Mouse (Mus musculus): ENCODE measurements around the gene Cx3cr1. TPM values are rescaled to one million over a fixed set of nuclear protein-coding genes. Genes with fewer than 3 reads are reported as not detected.
A peak's percentile ranks its signal among the peaks of the same experiment; 100 is the strongest.

Cx3cr1 gene
- polyA plus RNA-seq, 1 experiment from 2014 or later = 9.2 TPM

DNA sequence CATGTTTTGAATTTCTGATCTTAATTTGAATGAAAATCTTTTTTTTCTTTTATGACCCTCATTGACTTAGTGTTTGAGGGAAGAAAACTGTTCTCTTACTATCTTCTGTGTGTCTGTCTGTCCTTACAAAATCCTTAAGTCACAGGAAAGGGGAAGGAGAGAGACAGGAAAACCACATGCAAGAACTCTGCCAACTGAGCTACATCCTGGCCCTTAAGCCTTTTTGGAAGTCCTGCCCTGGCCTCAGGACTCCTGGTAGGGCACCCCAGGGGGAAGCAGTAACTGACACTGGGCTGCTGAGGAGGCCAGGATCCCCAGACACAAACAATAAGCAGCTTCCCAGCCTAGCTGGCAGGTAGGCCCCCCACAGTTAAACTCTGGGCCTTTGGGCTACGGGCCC lies 126.4 kb downstream of the Cx3cr1 start:
- no peak for ATAC-seq (ENCODE audit: borderline replicate concordance, extremely low read depth, low FRiP score, low TSS enrichment)
- Histone ChIP-seq H3K4me2 (no peak overlapping the region), H3K36me3 (no peaks in the 10 kb centered on the region), H3K9ac (no peak overlapping the region), H3K27me3 (no peaks in the 10 kb centered on the region), H3K4me3 (no peak overlapping the region), H3K27ac (no peak overlapping the region), H3K4me1 (peaks cover 13% of the 10 kb centered on the region), H3K9me3 (no peaks in the 10 kb centered on the region)
- WGBS = 77% methylated on average over 1 of the region's 1 CpGs

DNA sequence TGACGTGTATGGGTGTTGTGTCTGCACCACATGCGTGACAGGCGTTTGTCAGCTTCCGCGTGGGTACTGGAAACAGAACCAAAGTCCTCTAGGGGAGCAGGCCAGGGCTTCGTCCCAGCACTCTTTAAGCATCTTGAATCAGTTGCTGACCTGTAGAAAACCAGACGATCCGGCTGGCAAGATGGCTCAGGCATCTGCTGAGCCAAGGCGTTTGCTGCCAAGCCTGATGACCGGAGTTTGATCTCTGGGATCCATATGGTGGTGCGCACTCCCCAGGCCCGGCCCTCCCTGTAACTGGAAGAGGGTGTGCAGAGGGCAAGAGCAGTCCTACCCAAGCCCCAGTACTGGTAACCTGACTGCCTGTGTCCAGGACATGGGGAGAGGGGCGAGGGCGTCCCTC lies 127.8 kb downstream of the Cx3cr1 start:
- Histone ChIP-seq H3K27ac (no peak overlapping the region), H3K36me3 (no peaks in the 10 kb centered on the region), H3K9ac (no peak overlapping the region), H3K4me2 (no peak overlapping the region), H3K4me3 (no peak overlapping the region), H3K4me1 (peaks cover 19% of the 10 kb centered on the region), H3K27me3 (no peaks in the 10 kb centered on the region), H3K9me3 (no peaks in the 10 kb centered on the region)
- no peak for ATAC-seq (ENCODE audit: borderline replicate concordance, extremely low read depth, low FRiP score, low TSS enrichment)
- 73% methylated on average over 14 of the region's 14 CpGs for WGBS

DNA sequence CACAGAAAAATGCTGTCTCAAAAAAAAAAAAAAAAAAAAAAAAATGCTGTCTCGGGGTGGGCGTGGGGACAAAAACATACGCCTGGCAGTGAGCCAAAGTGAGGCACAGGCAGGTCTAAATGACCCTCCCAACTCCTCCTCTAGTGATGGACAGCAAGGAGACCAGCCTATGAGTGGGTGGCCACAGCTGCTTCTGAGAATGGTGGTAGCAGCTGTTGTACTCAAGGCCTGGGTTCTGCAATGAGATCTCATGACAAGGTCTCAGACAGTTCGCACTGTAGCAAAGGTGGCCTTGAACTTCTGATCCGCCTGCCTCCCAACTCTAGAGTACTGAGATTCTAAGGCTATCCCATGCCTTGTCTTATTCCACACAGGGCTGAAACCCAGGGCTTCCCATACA lies 128.3 kb downstream of the Cx3cr1 start:
- H3K4me1 ChIP-seq = peaks cover 23% of the 10 kb centered on the region
- 73% methylated on average over 5 of the region's 5 CpGs for WGBS

DNA sequence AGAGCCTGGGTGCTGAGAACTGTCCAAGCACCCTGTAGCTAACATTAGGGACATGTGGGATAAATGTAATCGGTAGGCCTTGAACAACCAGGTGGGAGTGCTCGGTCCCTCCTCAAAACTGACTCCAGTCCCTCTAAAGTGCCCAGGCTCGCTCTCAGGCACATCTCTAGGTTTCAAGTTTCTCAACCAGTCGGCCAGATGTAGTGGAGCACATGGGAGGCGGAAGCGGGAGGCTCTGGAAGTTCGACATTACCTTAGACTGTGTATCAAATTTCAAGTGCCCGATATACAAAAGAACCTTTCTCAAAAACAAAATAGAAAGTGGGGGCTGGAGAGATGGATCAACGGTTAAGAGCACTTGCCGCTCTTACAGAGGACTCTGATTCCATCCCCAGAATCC lies 130.0 kb downstream of the Cx3cr1 start:
- Histone ChIP-seq H3K27me3 (no peaks in the 10 kb centered on the region), H3K4me3 (no peak overlapping the region), H3K4me1 (peaks cover 26% of the 10 kb centered on the region), H3K27ac (no peak overlapping the region), H3K4me2 (no peak overlapping the region), H3K36me3 (no peaks in the 10 kb centered on the region), H3K9ac (no peak overlapping the region), H3K9me3 (no peaks in the 10 kb centered on the region)
- 58% methylated on average over 10 of the region's 10 CpGs for WGBS
- ATAC-seq (ENCODE audit: borderline replicate concordance, extremely low read depth, low FRiP score, low TSS enrichment) = no peak

More for the DNA sequence above, 128.3 kb downstream of the Cx3cr1 start:
- no peak overlapping the region for H3K4me3 ChIP-seq
- no peak overlapping the region for H3K4me2 ChIP-seq
- H3K9me3 ChIP-seq = no peaks in the 10 kb centered on the region
- ATAC-seq (ENCODE audit: borderline replicate concordance, extremely low read depth, low FRiP score, low TSS enrichment) = no peak
- H3K27me3 ChIP-seq = no peaks in the 10 kb centered on the region
- H3K27ac ChIP-seq = no peak overlapping the region
- no peak overlapping the region for H3K9ac ChIP-seq
- no peaks in the 10 kb centered on the region for H3K36me3 ChIP-seq

DNA sequence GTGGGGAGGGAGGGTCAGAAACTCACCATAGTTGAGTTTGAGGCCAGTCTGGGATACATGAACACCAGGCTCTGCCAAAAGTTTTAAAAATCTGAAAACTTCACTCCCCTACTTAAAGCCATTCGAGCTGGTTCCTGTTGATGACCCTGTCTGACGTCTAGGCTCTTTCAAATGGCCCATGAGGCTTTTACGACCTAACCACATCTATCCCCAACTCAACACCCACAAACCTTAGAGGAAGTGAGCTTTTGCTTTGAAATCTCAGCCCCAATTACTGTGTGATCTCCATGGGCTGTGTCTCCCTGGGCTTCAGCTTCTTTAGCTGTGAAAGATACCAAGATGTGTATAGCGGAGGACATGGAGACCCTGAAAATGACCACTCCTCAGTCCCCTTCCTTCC lies 131.2 kb downstream of the Cx3cr1 start:
- H3K9ac ChIP-seq = no peak overlapping the region
- ATAC-seq (ENCODE audit: borderline replicate concordance, extremely low read depth, low FRiP score, low TSS enrichment) = no peak
- peaks cover 26% of the 10 kb centered on the region for H3K4me1 ChIP-seq
- H3K9me3 ChIP-seq = no peaks in the 10 kb centered on the region
- no peak overlapping the region for H3K27ac ChIP-seq
- H3K4me3 ChIP-seq = no peak overlapping the region
- no peaks in the 10 kb centered on the region for H3K27me3 ChIP-seq
- H3K36me3 ChIP-seq = no peaks in the 10 kb centered on the region
- no peak overlapping the region for H3K4me2 ChIP-seq
- 85% methylated on average over 4 of the region's 4 CpGs for WGBS

DNA sequence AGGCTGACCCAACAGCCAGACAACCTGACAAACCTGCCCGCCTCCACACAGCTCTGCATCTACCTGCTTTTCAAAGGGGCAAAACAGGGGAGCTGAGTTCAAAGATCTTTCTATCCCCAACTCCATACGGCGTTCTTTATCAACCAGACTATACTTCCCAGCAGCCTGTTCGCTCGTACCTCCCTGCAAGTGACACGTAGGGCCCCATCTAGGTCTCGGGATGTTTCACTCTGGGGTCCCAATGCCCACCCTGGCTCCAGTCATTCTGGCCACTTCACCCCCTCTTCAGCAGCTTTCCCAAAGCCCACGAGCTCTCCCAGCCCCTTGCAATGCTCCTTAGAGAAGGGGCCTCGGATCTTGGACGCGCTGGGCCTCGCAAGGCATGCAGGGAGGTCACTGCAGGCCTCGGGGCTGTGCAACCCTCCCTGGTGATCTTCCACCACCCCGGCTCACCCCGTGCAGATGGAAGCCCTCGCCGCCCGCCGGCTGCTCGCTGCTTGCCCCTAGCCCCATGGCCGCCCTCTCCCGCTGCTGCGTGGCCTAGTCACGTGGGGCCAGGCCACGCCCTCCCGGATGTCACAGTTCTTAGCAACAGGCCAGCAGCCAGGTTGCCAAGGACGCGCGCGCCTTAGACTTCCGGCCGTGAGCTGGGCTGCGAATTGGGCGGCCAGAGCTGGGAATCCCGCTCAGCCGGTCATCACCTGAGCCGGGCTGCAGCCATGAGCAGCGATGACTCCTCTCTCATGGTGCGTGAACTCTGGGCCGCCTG lies 132.5 kb downstream of the Cx3cr1 start, which contains the start of the genes Gorasp1 and Ttc21a:
Gorasp1 (minus strand) TSS at position 561 of the 769 bp plus-strand sequence.
Ttc21a (plus strand) TSS at position 602 of the 769 bp plus-strand sequence.
- peak within 1 kb of the TSS; percentile 75 for H3K27ac ChIP-seq
- H3K9ac ChIP-seq = peak within 1 kb of the TSS; percentile 85
- no peaks in the 10 kb centered on the region for H3K9me3 ChIP-seq
- peak within 1 kb of the TSS; percentile 83 for H3K4me3 ChIP-seq
- peaks cover 26% of the 10 kb centered on the region for H3K4me1 ChIP-seq
- peaks cover 4% of the 10 kb centered on the region; the same call in 1 of the 2 replicates for H3K36me3 ChIP-seq
- 2% methylated on average over 40 of the region's 40 CpGs for WGBS
- H3K27me3 ChIP-seq = no peaks in the 10 kb centered on the region
- peak within 1 kb of the TSS; percentile 91 for H3K4me2 ChIP-seq
- peak; percentile 94 for ATAC-seq (ENCODE audit: borderline replicate concordance, extremely low read depth, low FRiP score, low TSS enrichment)

DNA sequence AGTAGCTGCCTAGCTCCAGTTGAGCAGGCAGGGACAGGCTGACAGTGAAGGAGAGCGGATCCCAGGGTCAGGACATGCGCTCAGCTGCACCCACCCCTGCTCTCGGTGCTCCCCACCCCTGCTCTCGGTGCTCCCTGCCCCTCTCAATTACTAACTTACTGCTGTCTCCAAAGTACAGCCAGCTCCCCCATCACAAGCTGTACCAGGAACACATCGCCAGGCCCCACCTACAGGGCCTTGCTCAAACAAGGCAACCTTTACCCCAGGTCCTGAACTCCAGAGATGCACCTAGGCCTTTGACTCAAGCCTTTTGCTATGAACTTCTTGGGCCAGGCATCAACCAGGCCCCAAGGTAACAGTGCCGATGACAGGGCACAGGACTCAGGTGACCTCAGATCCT lies 136.0 kb downstream of the Cx3cr1 start:
- Histone ChIP-seq H3K36me3 (peaks cover 31% of the 10 kb centered on the region), H3K27ac (no peak overlapping the region), H3K4me1 (peaks cover 13% of the 10 kb centered on the region), H3K9me3 (no peaks in the 10 kb centered on the region), H3K27me3 (no peaks in the 10 kb centered on the region), H3K4me2 (no peak overlapping the region), H3K9ac (no peak overlapping the region), H3K4me3 (no peak overlapping the region)
- ATAC-seq (ENCODE audit: borderline replicate concordance, extremely low read depth, low FRiP score, low TSS enrichment) = no peak
- WGBS = 89% methylated on average over 6 of the region's 6 CpGs

DNA sequence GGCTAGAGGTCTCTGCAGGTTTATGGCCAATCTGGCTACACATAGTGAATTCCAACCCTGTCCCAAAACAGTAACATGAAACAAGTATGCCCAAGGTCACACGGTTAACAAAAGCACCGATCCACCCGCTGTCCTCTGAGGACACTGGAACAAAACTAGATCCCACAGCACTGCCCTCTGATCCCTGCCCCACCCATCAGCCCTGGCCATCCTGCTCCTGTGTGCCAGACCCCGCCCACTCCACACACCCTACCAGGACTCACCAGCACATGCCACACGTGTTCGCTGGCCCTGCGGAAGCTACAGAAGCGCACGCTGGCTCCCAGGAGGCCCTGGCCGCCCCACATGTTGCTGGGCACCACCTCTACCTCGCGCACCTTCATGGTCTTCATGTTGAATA lies 137.3 kb downstream of the Cx3cr1 start:
- Histone ChIP-seq H3K4me2 (no peak overlapping the region), H3K36me3 (peaks cover 43% of the 10 kb centered on the region), H3K9ac (no peak overlapping the region), H3K27ac (no peak overlapping the region), H3K4me3 (no peak overlapping the region), H3K4me1 (peaks cover 12% of the 10 kb centered on the region), H3K9me3 (no peaks in the 10 kb centered on the region), H3K27me3 (no peaks in the 10 kb centered on the region)
- 87% methylated on average over 12 of the region's 12 CpGs for WGBS
- no peak for ATAC-seq (ENCODE audit: borderline replicate concordance, extremely low read depth, low FRiP score, low TSS enrichment)

DNA sequence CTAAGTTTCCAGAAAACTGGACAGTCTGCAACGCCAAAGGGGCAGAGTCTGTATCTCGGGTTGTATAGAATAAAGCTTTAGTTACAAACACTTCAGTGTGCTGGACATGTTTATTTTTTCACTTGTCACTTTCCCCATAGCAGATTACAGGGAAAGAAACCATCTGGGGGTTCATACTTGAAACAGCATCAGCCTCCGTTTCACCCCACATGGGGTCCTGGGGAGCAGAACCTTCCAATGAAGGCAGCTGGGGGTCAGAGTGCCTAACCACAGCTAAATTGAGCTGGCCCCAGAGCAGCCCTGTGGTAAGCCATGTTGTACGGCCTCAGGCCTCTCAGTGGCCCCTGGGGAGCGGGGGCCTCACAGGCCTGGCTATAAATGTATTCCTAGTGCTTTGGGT lies 143.2 kb downstream of the Cx3cr1 start:
- Histone ChIP-seq H3K4me3 (no peak overlapping the region), H3K27me3 (no peaks in the 10 kb centered on the region), H3K4me1 (peaks cover 25% of the 10 kb centered on the region), H3K4me2 (0 out of 2 replicates have a peak overlapping the region, but pooled peaks have one; percentile 38), H3K36me3 (peaks cover 66% of the 10 kb centered on the region), H3K9ac (no peak overlapping the region), H3K9me3 (no peaks in the 10 kb centered on the region), H3K27ac (peak overlapping the region; percentile 94)
- 37% methylated on average over 5 of the region's 5 CpGs for WGBS
- peak; percentile 79 for ATAC-seq (ENCODE audit: borderline replicate concordance, extremely low read depth, low FRiP score, low TSS enrichment)

DNA sequence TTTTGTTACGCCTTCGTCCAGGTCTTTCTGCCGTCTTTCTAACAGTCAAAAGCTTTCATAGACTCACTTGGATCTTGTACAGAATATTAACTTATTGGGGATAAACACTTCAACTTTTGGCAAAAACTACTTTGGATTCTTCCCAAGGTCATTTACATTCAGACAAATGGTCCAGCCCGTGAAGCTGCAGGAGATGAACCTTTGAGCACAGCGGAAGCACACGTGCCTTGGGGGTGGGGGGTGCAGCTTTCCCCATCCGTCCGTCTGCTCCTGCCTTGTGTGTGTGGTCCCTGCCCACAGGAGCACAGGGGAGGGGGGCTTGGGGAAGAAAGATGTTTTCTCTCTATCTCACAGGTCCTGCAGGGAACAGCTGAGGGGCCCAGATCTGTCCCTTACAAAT lies 143.9 kb downstream of the Cx3cr1 start:
- peak; percentile 78 for ATAC-seq (ENCODE audit: borderline replicate concordance, extremely low read depth, low FRiP score, low TSS enrichment)
- H3K9ac ChIP-seq = no peak overlapping the region
- H3K27me3 ChIP-seq = no peaks in the 10 kb centered on the region
- WGBS = 51% methylated on average over 8 of the region's 8 CpGs
- peaks cover 25% of the 10 kb centered on the region for H3K4me1 ChIP-seq
- peaks cover 68% of the 10 kb centered on the region for H3K36me3 ChIP-seq
- H3K27ac ChIP-seq = peak overlapping the region; percentile 94
- H3K9me3 ChIP-seq = no peaks in the 10 kb centered on the region
- H3K4me2 ChIP-seq = peak overlapping the region; percentile 38; the same call in 1 of the 2 replicates
- H3K4me3 ChIP-seq = no peak overlapping the region

DNA sequence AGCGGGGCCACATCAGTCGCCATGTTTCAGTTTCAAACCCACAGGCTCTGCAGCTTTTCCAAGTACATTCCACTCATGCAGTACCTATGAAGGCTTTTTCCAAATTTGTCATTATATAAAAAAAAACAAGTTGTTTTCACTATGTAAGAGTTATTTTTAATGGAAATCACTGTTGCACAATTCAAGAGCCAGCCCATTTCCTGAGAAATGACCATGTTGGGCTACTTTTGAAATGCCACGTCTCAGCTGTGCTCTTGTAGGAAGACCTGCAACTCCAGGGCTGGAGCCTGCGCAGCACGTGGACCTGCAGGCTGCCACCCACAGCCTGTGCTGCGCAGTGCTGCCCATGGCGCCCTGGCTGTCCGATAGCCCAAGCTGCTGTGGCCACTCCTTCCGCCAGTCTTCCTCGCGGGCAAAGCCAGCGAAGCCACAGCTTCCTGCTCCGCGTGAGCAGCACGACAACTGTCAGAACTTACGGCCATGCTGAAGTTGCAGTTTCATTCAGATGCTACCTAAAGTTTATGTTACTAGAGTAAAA lies 144.5 kb downstream of the Cx3cr1 start:
- peak; percentile 56; the same call in 1 of the 2 replicates for ATAC-seq (ENCODE audit: borderline replicate concordance, extremely low read depth, low FRiP score, low TSS enrichment)
- H3K4me2 ChIP-seq = peak overlapping the region; percentile 38; the same call in 1 of the 2 replicates

DNA sequence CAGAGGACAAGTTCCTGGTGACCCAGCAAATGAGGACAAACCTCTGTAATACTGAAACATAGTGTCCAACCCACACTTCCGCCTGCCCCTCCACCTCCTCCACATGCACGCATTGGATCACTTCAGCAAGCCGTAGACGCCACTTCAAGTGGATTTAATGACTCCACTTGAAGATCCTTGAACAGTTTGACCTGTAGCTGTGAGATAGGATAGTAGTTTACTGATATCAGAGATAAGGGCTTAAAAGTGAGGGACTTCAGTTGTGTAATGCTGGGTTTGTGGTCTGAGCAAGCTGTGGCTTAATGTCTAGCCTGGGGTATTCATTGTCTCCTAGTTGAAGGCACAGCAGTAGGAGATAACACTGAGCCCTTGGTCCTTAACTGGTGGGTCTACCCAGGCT lies 146.2 kb downstream of the Cx3cr1 start:
- no peaks in the 10 kb centered on the region for H3K27me3 ChIP-seq
- peaks cover 71% of the 10 kb centered on the region for H3K36me3 ChIP-seq
- 66% methylated on average over 4 of the region's 4 CpGs for WGBS
- H3K4me1 ChIP-seq = peaks cover 25% of the 10 kb centered on the region
- no peak overlapping the region for H3K4me2 ChIP-seq
- no peak overlapping the region for H3K4me3 ChIP-seq
- ATAC-seq (ENCODE audit: borderline replicate concordance, extremely low read depth, low FRiP score, low TSS enrichment) = no peak
- no peak overlapping the region for H3K27ac ChIP-seq
- H3K9ac ChIP-seq = no peak overlapping the region
- H3K9me3 ChIP-seq = no peaks in the 10 kb centered on the region

More for the DNA sequence above, 144.5 kb downstream of the Cx3cr1 start:
- Histone ChIP-seq H3K36me3 (peaks cover 68% of the 10 kb centered on the region), H3K27ac (peak overlapping the region; percentile 94), H3K4me1 (peaks cover 25% of the 10 kb centered on the region), H3K27me3 (no peaks in the 10 kb centered on the region), H3K9me3 (no peaks in the 10 kb centered on the region), H3K9ac (no peak overlapping the region), H3K4me3 (no peak overlapping the region)
- WGBS = 58% methylated on average over 16 of the region's 16 CpGs
